Mouse (Mus musculus) midbrain, embryonic 16.5 days (tissue): ENCODE results near the gene Sbk2. TPM values are rescaled to one million over a fixed set of nuclear protein-coding genes. Genes with fewer than 3 reads are reported as not detected.

Experiments used
- ATAC-seq: fragments of 200-750 bp; cut with Nextera tagmentation; 2 replicates; pipeline ENCODE4 v1.8.0; 2017; ENCODE audit warnings: moderate TSS enrichment
- H3K27ac ChIP-seq: fragments of 300-500 bp; sonication (generic); 2 replicates; pipeline ENCODE4 v1.5.1; 2014; ENCODE audit warnings: mild to moderate bottlenecking, low read length, mixed read lengths
- H3K27me3 ChIP-seq: fragments of 300-500 bp; sonication (generic); 2 replicates; pipeline ENCODE4 v1.6.1; 2014; ENCODE audit warnings: low read depth, low read length, mixed read lengths; ENCODE audit not compliant: control insufficient read depth, insufficient read depth
- H3K36me3 ChIP-seq: fragments of 300-500 bp; sonication (generic); 2 replicates; pipeline ENCODE4 v1.6.1; 2014; ENCODE audit warnings: mild to moderate bottlenecking, low read length, moderate library complexity, mixed read lengths; ENCODE audit not compliant: control insufficient read depth, insufficient read depth
- H3K4me1 ChIP-seq: fragments of 300-500 bp; sonication (generic); 2 replicates; pipeline ENCODE4 v1.6.1; 2014; ENCODE audit warnings: mild to moderate bottlenecking, low read length, mixed read lengths; ENCODE audit not compliant: control insufficient read depth, insufficient read depth
- H3K4me2 ChIP-seq: fragments of 300-500 bp; sonication (generic); 2 replicates; pipeline ENCODE4 v1.6.1; 2014; ENCODE audit warnings: mild to moderate bottlenecking, low read length, mixed read lengths
- H3K4me3 ChIP-seq: fragments of 300-500 bp; sonication (generic); 2 replicates; pipeline ENCODE4 v1.5.1; 2014; ENCODE audit warnings: low read depth, mild to moderate bottlenecking, low read length, moderate library complexity, mixed read lengths
- H3K9ac ChIP-seq: fragments of 300-500 bp; sonication (generic); 2 replicates; pipeline ENCODE4 v1.6.1; 2014; ENCODE audit warnings: low read depth, low read length, mixed read lengths
- H3K9me3 ChIP-seq: fragments of 300-500 bp; sonication (generic); replicated peaks from 2 replicates; pipeline ENCODE4 v1.6.1; 2014; ENCODE audit warnings: mild to moderate bottlenecking, low read length, mixed read lengths; ENCODE audit not compliant: control insufficient read depth, poor library complexity, severe bottlenecking
- WGBS: fragments of 180-500 bp; shearing (Covaris S2); extraction: QIAGEN DNeasy Blood & Tissue Kit; methylation state at CpG from one replicate; pipeline ENCODE4 v1.1.7; 2014; 5-methylcytosine and 5-hydroxymethylcytosine counted together
- polyA plus RNA-seq: library from polyadenylated mRNA; unstranded; fragments of >200 nt; fragmentation: Nextera tagmentation; extraction: Ambion mirVana; gene quantifications from 2 replicates; pipeline ENCODE4 v1.2.1, GENCODE M21; 2015

Sbk2 gene
- polyA plus RNA-seq, 1 experiment from 2014 or later: 0.18 TPM

GRCm38 (mm10) chr7:4963527-4963926, 679 bp downstream of the Sbk2 start:
- no peak overlapping the region for H3K4me3 ChIP-seq
- no peaks in the 10 kb centered on the region for H3K9me3 ChIP-seq
- no peaks in the 10 kb centered on the region for H3K27me3 ChIP-seq
- H3K27ac ChIP-seq: no peak overlapping the region
- H3K4me2 ChIP-seq: no peak overlapping the region
- H3K9ac ChIP-seq: no peak overlapping the region
- no peaks in the 10 kb centered on the region for H3K4me1 ChIP-seq
- H3K36me3 ChIP-seq: no peaks in the 10 kb centered on the region
- WGBS: 85% methylated on average over 5 of the region's 5 CpGs
- ATAC-seq: no peak

- H3K36me3 ChIP-seq: no peaks in the 10 kb centered on the region
- H3K4me2 ChIP-seq: no peak overlapping the region
- no peak for ATAC-seq
- WGBS: 88% methylated on average over 10 of the region's 10 CpGs
- H3K9ac ChIP-seq: no peak overlapping the region
- H3K27me3 ChIP-seq: no peaks in the 10 kb centered on the region
- H3K9me3 ChIP-seq: no peaks in the 10 kb centered on the region
- H3K4me3 ChIP-seq: no peak overlapping the region
- no peak overlapping the region for H3K27ac ChIP-seq
- H3K4me1 ChIP-seq: no peaks in the 10 kb centered on the region
These were observed 6.8 kb downstream of the Sbk2 start for GRCm38 (mm10) chr7:4957361-4957760.

GRCm38 (mm10) chr7:4953815-4954445, 10.3 kb downstream of the Sbk2 start:
- Histone ChIP-seq H3K4me3 (no peak overlapping the region), H3K9me3 (no peaks in the 10 kb centered on the region), H3K36me3 (no peaks in the 10 kb centered on the region), H3K27ac (no peak overlapping the region), H3K4me1 (no peaks in the 10 kb centered on the region), H3K27me3 (no peaks in the 10 kb centered on the region), H3K4me2 (no peak overlapping the region), H3K9ac (no peak overlapping the region)
- 27% methylated on average over 10 of the region's 10 CpGs for WGBS
- ATAC-seq: no peak

- Histone ChIP-seq H3K4me1 (no peaks in the 10 kb centered on the region), H3K4me3 (no peak overlapping the region), H3K36me3 (no peaks in the 10 kb centered on the region), H3K9ac (no peak overlapping the region), H3K27me3 (no peaks in the 10 kb centered on the region), H3K9me3 (no peaks in the 10 kb centered on the region), H3K27ac (no peak overlapping the region), H3K4me2 (no peak overlapping the region)
- 88% methylated on average over 19 of the region's 19 CpGs for WGBS
- ATAC-seq: no peak
These were observed 13.5 kb downstream of the Sbk2 start for GRCm38 (mm10) chr7:4950561-4951342.

- H3K27me3 ChIP-seq: no peaks in the 10 kb centered on the region
- no peaks in the 10 kb centered on the region for H3K4me1 ChIP-seq
- ATAC-seq: no peak
- H3K9me3 ChIP-seq: no peaks in the 10 kb centered on the region
- H3K9ac ChIP-seq: no peak overlapping the region
- no peak overlapping the region for H3K4me3 ChIP-seq
- H3K4me2 ChIP-seq: no peak overlapping the region
- H3K36me3 ChIP-seq: no peaks in the 10 kb centered on the region
- WGBS: 80% methylated on average over 6 of the region's 6 CpGs
- no peak overlapping the region for H3K27ac ChIP-seq
These were observed 15.8 kb downstream of the Sbk2 start for GRCm38 (mm10) chr7:4948386-4948785.

GRCm38 (mm10) chr7:4947855-4948254, 16.4 kb downstream of the Sbk2 start:
- WGBS: 58% methylated on average over 2 of the region's 2 CpGs
- Histone ChIP-seq H3K4me2 (no peak overlapping the region), H3K27ac (no peak overlapping the region), H3K4me3 (no peak overlapping the region), H3K4me1 (no peaks in the 10 kb centered on the region), H3K36me3 (no peaks in the 10 kb centered on the region), H3K27me3 (no peaks in the 10 kb centered on the region), H3K9ac (no peak overlapping the region), H3K9me3 (no peaks in the 10 kb centered on the region)
- ATAC-seq: no peak

- H3K4me2 ChIP-seq: peak overlapping the region; percentile 63
- peak overlapping the region; percentile 38 for H3K4me3 ChIP-seq
- no peaks in the 10 kb centered on the region for H3K27me3 ChIP-seq
- no peaks in the 10 kb centered on the region for H3K9me3 ChIP-seq
- H3K4me1 ChIP-seq: no peaks in the 10 kb centered on the region
- 0 out of 2 replicates have a peak overlapping the region, but pooled peaks have one; percentile 16 for H3K9ac ChIP-seq
- no peaks in the 10 kb centered on the region for H3K36me3 ChIP-seq
- 19% methylated on average over 15 of the region's 15 CpGs for WGBS
- H3K27ac ChIP-seq: no peak overlapping the region
- ATAC-seq: peak; percentile 73
These were observed 20.9 kb downstream of the Sbk2 start for GRCm38 (mm10) chr7:4943223-4943815.

- no peak overlapping the region for H3K27ac ChIP-seq
- H3K4me3 ChIP-seq: no peak overlapping the region
- no peaks in the 10 kb centered on the region for H3K27me3 ChIP-seq
- 59% methylated on average over 5 of the region's 5 CpGs for WGBS
- no peaks in the 10 kb centered on the region for H3K4me1 ChIP-seq
- no peak overlapping the region for H3K9ac ChIP-seq
- H3K4me2 ChIP-seq: no peak overlapping the region
- H3K9me3 ChIP-seq: no peaks in the 10 kb centered on the region
- ATAC-seq: no peak
- no peaks in the 10 kb centered on the region for H3K36me3 ChIP-seq
These were observed 21.5 kb downstream of the Sbk2 start for GRCm38 (mm10) chr7:4942673-4943072.

- H3K4me2 ChIP-seq: no peak overlapping the region
- no peak overlapping the region for H3K4me3 ChIP-seq
- no peaks in the 10 kb centered on the region for H3K4me1 ChIP-seq
- peak; percentile 66; the same call in 1 of the 2 replicates for ATAC-seq
- no peak overlapping the region for H3K9ac ChIP-seq
- WGBS: 18% methylated on average over 9 of the region's 9 CpGs
- no peak overlapping the region for H3K27ac ChIP-seq
- no peaks in the 10 kb centered on the region for H3K36me3 ChIP-seq
- no peaks in the 10 kb centered on the region for H3K27me3 ChIP-seq
- no peaks in the 10 kb centered on the region for H3K9me3 ChIP-seq
These were observed 24.1 kb downstream of the Sbk2 start for GRCm38 (mm10) chr7:4940068-4940479.
